Mouse (Mus musculus) bone marrow macrophage, adult 2 months (primary cell): ENCODE results near the gene Mrpl4. TPM values are rescaled to one million over a fixed set of nuclear protein-coding genes. Genes with fewer than 3 reads are reported as not detected.

Source experiments
- H3K27ac ChIP-seq: 2 replicates; pipeline ENCODE4 v1.5.1; 2012; ENCODE audit warnings: low read depth, low read length; ENCODE audit not compliant: insufficient read depth
- H3K4me1 ChIP-seq: 2 replicates; pipeline ENCODE4 v1.6.1; 2012; ENCODE audit warnings: low read length; ENCODE audit not compliant: control insufficient read depth, insufficient read depth
- H3K4me3 ChIP-seq: 2 replicates; pipeline ENCODE4 v1.5.1; 2012; ENCODE audit warnings: mild to moderate bottlenecking, low read length, moderate library complexity; ENCODE audit not compliant: insufficient read depth
- CTCF ChIP-seq: IDR thresholded peaks from 2 replicates; pipeline ENCODE4 v1.5.1; 2012; ENCODE audit warnings: low read depth, mild to moderate bottlenecking, low read length, moderate library complexity
- POLR2A ChIP-seq: IDR thresholded peaks from 2 replicates; pipeline ENCODE4 v1.6.1; 2012; ENCODE audit warnings: mild to moderate bottlenecking, low read depth, low read length, borderline replicate concordance
- polyA plus RNA-seq: library from polyadenylated mRNA; stranded (reverse); fragments of >200 nt; gene quantifications from 2 replicates; pipeline ENCODE4 v1.2.4, GENCODE M21; 2012; ENCODE audit not compliant: missing spikeins, insufficient read depth, insufficient read length

Gene Mrpl4
- polyA plus RNA-seq, 1 experiment = 52.7 TPM

GRCm38 (mm10) chr9:20973001-20973681, 29.4 kb upstream of the Mrpl4 start:
- H3K27ac ChIP-seq = peak overlapping the region; percentile 66
- peak overlapping the region; percentile 48 for H3K4me3 ChIP-seq
- TF ChIP-seq POLR2A (no peak), CTCF (no peak)
- peaks cover 40% of the 10 kb centered on the region for H3K4me1 ChIP-seq

GRCm38 (mm10) chr9:20973682-20974075, 28.9 kb upstream of the Mrpl4 start:
- H3K4me1 ChIP-seq = peaks cover 44% of the 10 kb centered on the region
- H3K4me3 ChIP-seq = peak overlapping the region; percentile 48
- H3K27ac ChIP-seq = peak overlapping the region; percentile 66
- TF ChIP-seq POLR2A (no peak), CTCF (no peak)

GRCm38 (mm10) chr9:20975431-20976215, 26.9 kb upstream of the Mrpl4 start:
- no peak for TF ChIP-seq CTCF
- no peak for TF ChIP-seq POLR2A
- peaks cover 54% of the 10 kb centered on the region for H3K4me1 ChIP-seq
- peak overlapping the region; percentile 88 for H3K27ac ChIP-seq
- peak overlapping the region; percentile 84 for H3K4me3 ChIP-seq

- Histone ChIP-seq H3K27ac (peak within 1 kb of the TSS; percentile 89), H3K4me3 (peak within 1 kb of the TSS; percentile 84), H3K4me1 (peaks cover 59% of the 10 kb centered on the region)
- TF ChIP-seq POLR2A (0 out of 2 replicates have a peak, but pooled peaks have one; percentile 48), CTCF (no peak)
Measured at GRCm38 (mm10) chr9:20976216-20976960, 26.1 kb upstream of the Mrpl4 start, which contains the start of gene S1pr2. S1pr2 (minus strand) TSS chr9:20976781.

GRCm38 (mm10) chr9:20976961-20977689, 25.4 kb upstream of the Mrpl4 start:
- peak overlapping the region; percentile 84 for H3K4me3 ChIP-seq
- no peak for TF ChIP-seq CTCF
- TF ChIP-seq POLR2A = no peak
- peak overlapping the region; percentile 89 for H3K27ac ChIP-seq
- H3K4me1 ChIP-seq = peaks cover 55% of the 10 kb centered on the region

GRCm38 (mm10) chr9:20978409-20979095, 24.0 kb upstream of the Mrpl4 start:
- H3K27ac ChIP-seq = peak overlapping the region; percentile 89

GRCm38 (mm10) chr9:20979181-20979580, 23.4 kb upstream of the Mrpl4 start:
- peaks cover 46% of the 10 kb centered on the region for H3K4me1 ChIP-seq
- no peak overlapping the region for H3K4me3 ChIP-seq
- H3K27ac ChIP-seq = peak overlapping the region; percentile 89
- TF ChIP-seq CTCF = no peak
- TF ChIP-seq POLR2A = no peak

More at GRCm38 (mm10) chr9:20978409-20979095, 24.0 kb upstream of the Mrpl4 start:
- peaks cover 48% of the 10 kb centered on the region for H3K4me1 ChIP-seq
- TF ChIP-seq CTCF (no peak), POLR2A (no peak)
- no peak overlapping the region for H3K4me3 ChIP-seq

- H3K27ac ChIP-seq = peak overlapping the region; percentile 89
- no peak for TF ChIP-seq POLR2A
- no peak for TF ChIP-seq CTCF
- peaks cover 42% of the 10 kb centered on the region for H3K4me1 ChIP-seq
- H3K4me3 ChIP-seq = peak overlapping the region; percentile 16
Measured at GRCm38 (mm10) chr9:20979769-20980168, 22.8 kb upstream of the Mrpl4 start.

- no peak for TF ChIP-seq POLR2A
- no peak for TF ChIP-seq CTCF
- Histone ChIP-seq H3K27ac (no peak overlapping the region), H3K4me1 (peaks cover 35% of the 10 kb centered on the region), H3K4me3 (no peak overlapping the region)
Measured at GRCm38 (mm10) chr9:20982171-20982570, 20.4 kb upstream of the Mrpl4 start.

- Histone ChIP-seq H3K27ac (no peak overlapping the region), H3K4me3 (no peak overlapping the region), H3K4me1 (peaks cover 25% of the 10 kb centered on the region)
- TF ChIP-seq CTCF (no peak), POLR2A (no peak)
Measured at GRCm38 (mm10) chr9:20983169-20983568, 19.4 kb upstream of the Mrpl4 start.
